Mouse (Mus musculus) limb, embryonic 15.5 days (tissue): ENCODE results near the gene Tec. TPM values are rescaled to one million over a fixed set of nuclear protein-coding genes. Genes with fewer than 3 reads are reported as not detected.

ENCODE experiments used
- polyA plus RNA-seq: library from polyadenylated mRNA; unstranded; fragments of >200 nt; fragmentation: Nextera tagmentation; extraction: Ambion mirVana; gene quantifications from 2 replicates; pipeline ENCODE4 v1.2.1, GENCODE M21; 2015

Gene Tec
- polyA plus RNA-seq, 1 experiment from 2014 or later = 12.9 TPM

Other genes starting within 250 kb of the Tec start
- not detected in 2 replicates for gene Cnga1, start 224.2 kb downstream of the Tec start, polyA plus RNA-seq
- 24.8 and 27.7 TPM in 2 replicates for gene Nipal1, start 220.7 kb downstream of the Tec start, polyA plus RNA-seq
- gene Txk, start 115.7 kb downstream of the Tec start, polyA plus RNA-seq = 0.20 and 0.30 TPM in 2 replicates
- gene Slain2, start 45.8 kb upstream of the Tec start, polyA plus RNA-seq = 14.0 and 16.4 TPM in 2 replicates
- not detected in 2 replicates for gene Gm10135, start 106.2 kb upstream of the Tec start, polyA plus RNA-seq
- gene Slc10a4, start 138.4 kb upstream of the Tec start, polyA plus RNA-seq = 0.31 and 0.33 TPM in 2 replicates